Mouse (Mus musculus) heart, adult 11 months (tissue): ENCODE measurements around the gene Polr3b.
A peak's percentile ranks its signal among the peaks of the same experiment; 100 is the strongest.

Source experiments
- DNase-seq: peaks from one replicate; pipeline ENCODE4 v3.0.0; 2022

The Polr3b gene

GRCm38 (mm10) chr10:84611664-84612063, 10.4 kb upstream of the Polr3b start:
- peak; percentile 15 for DNase-seq

DNA sequence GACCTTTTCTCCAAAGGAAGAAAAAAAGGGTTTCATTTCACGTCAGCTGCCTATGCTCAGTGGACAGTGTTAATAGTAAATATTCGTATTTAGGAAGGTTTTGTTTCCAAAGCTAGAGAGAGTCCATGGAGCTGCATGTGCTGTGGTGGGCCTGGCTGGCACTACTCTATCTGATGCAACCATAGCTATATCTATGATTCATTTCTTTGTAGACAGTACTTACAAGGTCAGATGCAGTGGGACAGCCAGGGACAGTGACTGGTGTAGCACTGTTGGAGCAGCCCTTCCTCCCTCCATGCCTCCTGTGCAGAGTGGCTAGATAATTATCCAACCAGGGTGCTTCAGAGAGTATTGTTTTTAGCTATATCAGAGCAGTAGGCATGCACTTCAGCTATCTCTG, 9.8 kb upstream of the Polr3b start:
- peak; percentile 28 for DNase-seq

- DNase-seq = peak; percentile 84
Measured at GRCm38 (mm10) chr10:84613366-84613765, 8.7 kb upstream of the Polr3b start.

DNA sequence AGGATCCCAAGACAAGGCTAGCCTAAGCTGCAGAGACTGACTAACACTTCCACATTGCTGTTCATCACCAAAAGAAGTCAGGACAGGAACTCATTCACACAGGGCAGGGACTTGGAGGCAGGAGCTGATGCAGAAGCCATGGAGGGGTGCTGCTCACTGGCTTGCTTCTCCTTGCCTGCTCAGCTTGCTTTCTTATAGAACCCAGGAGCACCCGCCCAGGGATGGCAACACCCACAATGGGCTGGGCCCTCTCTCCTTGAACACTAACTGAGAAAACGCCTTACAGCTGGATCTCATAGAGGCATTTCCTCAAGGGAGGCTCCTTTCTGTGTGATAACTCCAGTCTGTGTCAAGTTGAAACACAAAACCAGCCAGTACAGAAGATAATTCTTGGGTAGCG, 7.0 kb upstream of the Polr3b start:
- peak; percentile 86 for DNase-seq

GRCm38 (mm10) chr10:84631182-84631581, 9.1 kb downstream of the Polr3b start:
- no peak for DNase-seq

- DNase-seq = no peak
Measured at GRCm38 (mm10) chr10:84632005-84632404, 9.9 kb downstream of the Polr3b start.

DNA sequence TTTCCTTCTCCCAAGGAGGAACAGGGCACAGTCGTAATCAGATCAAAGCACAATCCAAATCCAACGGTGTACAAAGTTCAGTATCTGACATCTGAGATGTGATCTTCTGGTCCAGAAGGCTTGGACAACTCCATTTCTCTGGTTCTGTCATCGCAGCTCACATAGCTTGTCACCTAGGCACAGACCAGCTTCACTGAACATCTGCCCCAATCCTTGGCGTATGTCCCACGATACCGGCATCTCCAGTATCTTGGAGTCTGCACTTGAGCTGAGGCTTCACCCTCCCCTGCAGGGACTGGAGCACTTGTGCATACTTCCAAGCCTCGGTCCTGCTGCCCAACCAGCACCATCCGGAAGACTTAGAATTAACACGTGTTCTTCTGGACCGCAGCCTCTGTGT, 14.6 kb downstream of the Polr3b start:
- no peak for DNase-seq

DNA sequence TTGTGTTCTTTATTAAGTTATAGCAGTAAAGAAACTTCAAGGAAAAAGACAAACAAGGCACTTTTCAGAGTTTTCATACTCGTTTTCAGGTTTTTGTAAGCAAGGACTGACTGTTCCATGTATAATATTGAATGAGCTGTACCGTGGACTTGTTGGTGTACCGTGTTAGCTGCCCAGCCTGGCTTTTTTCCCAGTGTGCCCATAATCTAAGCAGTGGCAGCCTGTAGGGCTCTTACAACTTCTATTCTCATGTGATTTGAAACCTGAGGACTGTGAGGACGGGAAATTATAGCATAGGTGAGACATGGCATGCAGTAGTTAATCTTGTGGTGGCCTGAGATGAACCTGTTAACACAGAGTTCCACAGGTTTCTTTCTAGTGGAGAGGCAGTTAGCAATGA, 16.3 kb downstream of the Polr3b start:
- DNase-seq = peak; percentile 93

DNA sequence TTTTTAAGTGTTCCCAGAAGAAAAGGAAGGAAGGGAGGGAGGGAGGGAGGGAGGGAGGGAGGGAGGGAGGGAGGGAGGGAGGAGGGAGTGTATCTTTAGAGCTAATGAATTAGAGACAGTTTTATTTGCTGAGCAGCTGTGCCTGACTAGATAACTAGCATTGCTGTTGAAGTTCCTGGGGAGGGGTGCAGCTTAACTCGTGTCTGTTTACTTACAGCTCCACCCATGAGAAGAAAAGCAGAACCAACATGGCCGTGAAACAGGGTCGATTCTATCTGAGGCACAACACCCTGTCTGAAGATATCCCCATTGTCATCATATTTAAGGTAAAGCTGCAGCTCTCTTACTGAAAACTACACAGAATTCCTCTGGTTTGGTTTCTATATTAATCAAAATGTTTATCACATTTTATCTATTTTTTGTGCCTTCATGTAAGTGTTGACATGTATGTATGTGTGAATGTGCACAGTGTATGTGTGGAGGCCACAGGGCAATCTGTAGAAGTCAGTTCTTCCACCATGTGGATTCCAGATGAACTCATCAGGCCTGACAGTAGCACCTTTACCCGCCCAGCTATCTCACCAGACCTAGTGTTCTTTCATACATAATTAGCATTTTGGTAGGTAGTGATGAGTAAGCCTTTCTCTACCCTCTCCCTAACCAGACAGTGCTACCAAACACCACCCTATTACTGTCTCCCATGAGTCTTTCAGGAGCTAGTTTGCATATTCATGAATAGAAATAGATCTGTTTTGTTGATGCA, 17.6 kb downstream of the Polr3b start:
- DNase-seq = no peak

DNA sequence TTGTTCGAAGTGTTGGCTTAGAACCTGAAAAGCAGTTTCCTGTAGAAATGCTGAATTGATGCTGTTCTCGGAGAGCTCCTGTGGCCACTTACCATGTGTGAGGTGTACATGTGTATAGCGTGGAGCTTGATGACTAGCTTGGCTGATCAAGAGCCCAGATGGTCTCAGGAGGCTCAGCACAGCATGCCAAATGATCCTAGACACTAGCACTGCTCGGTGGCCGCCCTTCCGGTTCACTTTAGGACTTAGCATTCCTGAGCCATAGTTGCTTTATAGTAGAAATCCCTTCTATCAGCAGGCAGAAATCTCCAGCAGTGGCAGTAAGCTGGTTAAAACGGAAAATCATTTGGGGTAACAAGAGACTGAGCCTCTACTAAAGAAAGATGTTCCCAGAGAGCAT, 18.8 kb downstream of the Polr3b start:
- no peak for DNase-seq

DNA sequence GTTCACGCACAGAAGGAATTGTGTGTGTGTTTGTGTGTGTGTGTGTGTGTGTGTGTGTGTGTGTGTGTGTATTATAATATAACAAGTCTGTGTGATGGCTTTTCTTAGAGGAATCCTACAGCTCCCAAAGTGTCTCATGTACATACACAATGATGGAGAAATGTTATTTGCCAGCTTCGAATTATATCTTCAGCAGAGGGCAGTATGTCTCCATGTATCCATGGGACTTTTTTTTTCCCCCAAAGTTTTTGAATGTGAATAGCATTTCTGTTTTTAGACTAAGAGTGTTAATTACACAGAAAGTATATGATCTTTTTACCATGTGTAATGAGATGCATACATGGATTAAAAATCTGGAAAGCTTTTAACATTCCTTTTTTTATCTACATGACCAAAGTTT, 19.5 kb downstream of the Polr3b start:
- no peak for DNase-seq

- no peak for DNase-seq
Measured at GRCm38 (mm10) chr10:84645940-84646339, 23.8 kb downstream of the Polr3b start.

DNA sequence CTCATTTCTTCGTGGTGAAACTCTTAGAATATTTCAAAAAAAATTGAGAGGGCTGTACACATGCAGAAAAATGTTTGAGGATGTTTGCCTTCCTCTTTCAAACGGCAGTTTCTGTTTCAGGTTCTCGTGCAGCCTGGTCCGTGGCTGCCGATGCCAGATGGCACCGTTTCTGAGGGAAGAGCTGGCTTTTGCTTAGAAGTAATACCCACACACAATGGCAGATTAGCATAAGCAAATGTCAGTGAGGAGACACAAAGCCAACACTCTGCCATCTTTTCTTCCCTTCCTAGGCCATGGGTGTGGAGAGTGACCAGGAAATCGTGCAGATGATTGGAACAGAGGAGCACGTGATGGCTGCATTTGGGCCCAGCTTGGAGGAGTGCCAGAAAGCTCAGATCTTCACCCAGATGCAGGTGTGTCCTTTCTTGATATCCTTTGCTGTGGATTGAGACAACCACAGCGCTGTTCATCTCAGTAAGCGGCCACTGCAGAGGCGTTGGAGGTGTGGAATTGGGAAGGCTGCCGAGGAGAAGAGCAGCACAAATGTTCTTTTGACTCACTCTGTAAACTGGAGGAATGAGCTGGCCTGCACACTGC, 24.5 kb downstream of the Polr3b start:
- peak; percentile 95 for DNase-seq

- peak; percentile 89 for DNase-seq
Measured at GRCm38 (mm10) chr10:84647264-84647663, 25.2 kb downstream of the Polr3b start.

GRCm38 (mm10) chr10:84648911-84649310, 26.8 kb downstream of the Polr3b start:
- DNase-seq = no peak

DNA sequence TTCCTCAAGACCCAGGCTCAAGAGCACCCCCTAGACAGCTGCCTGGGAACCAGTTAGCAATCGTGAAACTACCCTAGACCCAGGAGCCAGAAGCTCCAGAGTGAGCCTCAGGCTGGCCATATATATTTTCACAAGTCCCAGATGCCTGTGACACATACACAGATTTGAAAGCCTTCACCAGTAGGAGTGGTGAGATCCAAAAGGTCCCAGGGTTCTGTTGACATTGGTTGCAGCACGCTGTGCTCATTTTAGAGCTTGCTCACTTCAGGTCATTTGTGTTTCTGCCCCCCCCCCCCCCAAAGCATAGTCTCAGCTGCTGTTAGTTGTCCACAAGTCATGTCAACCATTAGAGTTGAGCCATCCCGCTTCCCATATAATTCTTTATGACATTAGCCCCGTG, 31.9 kb downstream of the Polr3b start:
- DNase-seq = peak; percentile 61

- DNase-seq = peak; percentile 76
Measured at GRCm38 (mm10) chr10:84654731-84655130, 32.6 kb downstream of the Polr3b start.

- DNase-seq = peak; percentile 98
Measured at GRCm38 (mm10) chr10:84656618-84657017, 34.5 kb downstream of the Polr3b start.

- DNase-seq = peak; percentile 91
Measured at GRCm38 (mm10) chr10:84657437-84658087, 35.5 kb downstream of the Polr3b start.

- peak; percentile 88 for DNase-seq
Measured at GRCm38 (mm10) chr10:84658088-84658848, 36.2 kb downstream of the Polr3b start.

- peak; percentile 77 for DNase-seq
Measured at GRCm38 (mm10) chr10:84659281-84659680, 37.2 kb downstream of the Polr3b start.

GRCm38 (mm10) chr10:84662138-84662537, 40.0 kb downstream of the Polr3b start:
- DNase-seq = peak; percentile 58

DNA sequence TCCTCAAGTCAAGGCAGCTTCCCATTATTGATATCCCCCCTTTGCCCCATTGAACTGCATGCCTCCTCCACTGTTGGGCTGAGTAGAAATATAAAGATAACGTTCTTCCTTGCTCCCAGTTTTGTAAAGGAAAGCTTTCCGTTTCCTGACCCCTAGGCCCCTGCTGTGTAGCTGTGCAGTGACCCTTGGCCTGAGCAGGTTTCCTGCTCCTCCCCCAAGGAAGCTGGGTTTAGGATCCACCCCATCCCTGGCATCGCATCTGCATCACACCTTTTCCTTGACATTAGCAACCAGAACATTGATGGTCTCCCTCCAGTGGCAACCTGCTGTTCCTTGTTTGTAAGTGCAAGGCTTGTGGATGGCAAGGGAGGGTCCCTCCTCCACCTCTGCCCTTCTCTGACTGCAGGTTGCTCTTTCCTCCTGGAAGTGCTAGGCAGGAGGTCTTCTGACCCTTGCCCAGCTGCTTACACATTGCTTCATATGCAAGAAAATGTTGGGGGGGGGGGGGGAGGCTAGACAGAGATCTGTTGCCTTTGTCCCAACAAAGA, 43.7 kb downstream of the Polr3b start:
- DNase-seq = peak; percentile 95
